Mouse (Mus musculus) lung, postnatal 0 days (tissue): Measurements from ENCODE around the gene Slc4a11.
"Not testable (repeated sequence)": the region's sequence is repeated elsewhere in the genome, so short reads cannot be mapped to it uniquely, and the experiment has no call there.

ENCODE experiments used
- CTCF ChIP-seq: IDR thresholded peaks from 2 replicates; pipeline ENCODE4 v1.5.1; 2016; ENCODE audit warnings: antibody characterized with exemption, mild to moderate bottlenecking
- EP300 ChIP-seq: IDR thresholded peaks from 2 replicates; pipeline ENCODE4 v1.6.1; 2016; ENCODE audit warnings: antibody characterized with exemption, mild to moderate bottlenecking, control low read depth

- TF ChIP-seq CTCF, EP300: not testable (repeated sequence)
These were observed 48.3 kb downstream of the Slc4a11 start for GRCm38 (mm10) chr2:130649028-130649427.
